Mouse (Mus musculus): ENCODE data around the gene Dnah3.
A peak's percentile ranks its signal among the peaks of the same experiment; 100 is the strongest.

The Dnah3 gene

GRCm38 (mm10) chr7:120095180-120095579 lies at the start of gene Dnah3:
Dnah3 (minus strand) TSS chr7:120095280.
- no peak for DNase-seq (ENCODE audit: low spot score)

GRCm38 (mm10) chr7:120142743-120143142 lies 47.7 kb upstream of the Dnah3 start:
- DNase-seq (ENCODE audit: low spot score) = no peak

- no peak for DNase-seq (ENCODE audit: low spot score)
These were observed 33.9 kb upstream of the Dnah3 start for GRCm38 (mm10) chr7:120128951-120129350.

GRCm38 (mm10) chr7:120127686-120128059 lies 32.6 kb upstream of the Dnah3 start:
- no peak for DNase-seq (ENCODE audit: low spot score)

GRCm38 (mm10) chr7:120126976-120127685 lies 32.1 kb upstream of the Dnah3 start:
- DNase-seq (ENCODE audit: low spot score) = no peak

- DNase-seq (ENCODE audit: low spot score) = peak; percentile 83
These were observed 29.8 kb upstream of the Dnah3 start for GRCm38 (mm10) chr7:120124844-120125243.

- DNase-seq (ENCODE audit: low spot score) = no peak
These were observed 28.7 kb upstream of the Dnah3 start for GRCm38 (mm10) chr7:120123776-120124175.

GRCm38 (mm10) chr7:120117529-120117928 lies 22.4 kb upstream of the Dnah3 start:
- no peak for DNase-seq (ENCODE audit: low spot score)

- no peak for DNase-seq (ENCODE audit: low spot score)
These were observed 21.9 kb upstream of the Dnah3 start for GRCm38 (mm10) chr7:120116976-120117375.

GRCm38 (mm10) chr7:120109676-120110075 lies 14.6 kb upstream of the Dnah3 start:
- DNase-seq (ENCODE audit: low spot score) = no peak

GRCm38 (mm10) chr7:120106356-120106755 lies 11.3 kb upstream of the Dnah3 start:
- no peak for DNase-seq (ENCODE audit: low spot score)

GRCm38 (mm10) chr7:120104975-120105374 lies 9.9 kb upstream of the Dnah3 start:
- no peak for DNase-seq (ENCODE audit: low spot score)

- no peak for DNase-seq (ENCODE audit: low spot score)
These were observed 8.0 kb upstream of the Dnah3 start for GRCm38 (mm10) chr7:120103019-120103567.

GRCm38 (mm10) chr7:120102164-120102972 lies 7.3 kb upstream of the Dnah3 start, which contains the start of gene Tmem159:
Tmem159 (plus strand) TSS chr7:120102353.
- DNase-seq (ENCODE audit: low spot score) = no peak

- DNase-seq (ENCODE audit: low spot score) = peak; percentile 44
These were observed 3.3 kb upstream of the Dnah3 start for GRCm38 (mm10) chr7:120098403-120098802.

- DNase-seq (ENCODE audit: low spot score) = peak; percentile 49
These were observed 2.8 kb upstream of the Dnah3 start for GRCm38 (mm10) chr7:120097845-120098244.

- DNase-seq (ENCODE audit: low spot score) = no peak
These were observed 864 bp downstream of the Dnah3 start for GRCm38 (mm10) chr7:120094216-120094615.

GRCm38 (mm10) chr7:120093033-120093432 lies 2.0 kb downstream of the Dnah3 start:
- no peak for DNase-seq (ENCODE audit: low spot score)

- DNase-seq (ENCODE audit: low spot score) = no peak
These were observed 14.9 kb downstream of the Dnah3 start for GRCm38 (mm10) chr7:120080177-120080576.

- DNase-seq (ENCODE audit: low spot score) = no peak
These were observed 25.9 kb downstream of the Dnah3 start for GRCm38 (mm10) chr7:120069164-120069563.

GRCm38 (mm10) chr7:120068114-120068513 lies 27.0 kb downstream of the Dnah3 start:
- DNase-seq (ENCODE audit: low spot score) = no peak

GRCm38 (mm10) chr7:120064045-120064444 lies 31.0 kb downstream of the Dnah3 start:
- no peak for DNase-seq (ENCODE audit: low spot score)

- no peak for DNase-seq (ENCODE audit: low spot score)
These were observed 39.6 kb downstream of the Dnah3 start for GRCm38 (mm10) chr7:120055479-120055878.

All from layer of hippocampus, adult 9-10 months (tissue).